Mouse (Mus musculus): ENCODE measurements around the gene Mmp24.

DNA sequence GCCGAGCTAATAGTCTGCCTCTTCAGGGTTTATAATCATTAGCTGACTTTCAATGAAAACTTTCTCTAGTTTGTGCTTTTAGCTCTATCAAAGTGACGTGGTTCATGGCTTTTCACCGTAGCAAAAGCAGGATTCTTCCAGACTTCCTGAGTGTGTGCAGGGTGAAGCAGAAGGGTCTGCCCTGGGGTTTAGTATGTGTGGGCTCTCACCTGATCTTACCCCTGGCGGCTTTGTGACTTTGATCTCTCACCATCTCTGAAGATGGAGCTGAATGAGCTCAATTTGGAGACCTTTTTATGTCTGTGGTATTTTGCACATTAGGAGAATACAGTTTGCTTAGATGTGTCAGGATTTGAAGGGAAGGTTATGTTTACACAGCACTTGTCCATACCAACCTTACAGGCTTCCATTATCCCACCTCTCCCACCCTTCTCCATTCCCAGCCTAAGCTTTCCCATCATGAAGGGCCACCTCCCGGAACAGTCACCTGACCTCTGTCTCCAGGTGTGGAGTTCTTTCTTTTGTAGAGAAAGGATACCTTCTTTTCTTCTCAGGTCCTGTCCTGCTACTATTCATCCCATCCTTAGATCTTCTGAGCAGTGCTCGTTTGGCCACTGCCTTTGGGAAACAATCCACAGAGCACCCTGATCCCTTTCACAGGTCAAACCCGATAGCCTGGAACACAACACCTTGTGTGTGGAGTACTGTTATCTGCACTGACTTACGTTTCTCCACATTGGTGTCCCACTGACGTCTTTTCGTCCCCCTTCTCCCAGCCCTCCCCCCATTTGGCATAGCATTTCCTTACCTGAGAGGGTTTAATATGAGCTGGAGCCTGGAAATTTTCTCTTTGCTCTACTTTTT is 1.9 kb downstream of the Mmp24 start:
- TF ChIP-seq CTCF (IDR thresholded peaks at IDR 0.05; ENCODE audit: low read depth) (no peak), EP300 (IDR thresholded peaks at IDR 0.05; ENCODE audit: low read depth) (no peak)
